8 mouse cellular contexts compared by ENCODE assay signal in genomic region chr7:45865925-45866910, GRCm38 (mm10). TPM values are rescaled to one million over a fixed set of nuclear protein-coding genes. Genes with fewer than 3 reads are reported as not detected.
A peak's percentile ranks its signal among the peaks of the same experiment; 100 is the strongest.
DNase-seq lines count a peak whose midpoint lies in the region; ATAC-seq lines count a peak whose summit lies in the region.

No protein-coding gene starts in this region.

- peaks cover 17% of the 10 kb centered on the region for H3K4me1 ChIP-seq in forebrain, embryonic 11.5 days (replicated peaks; ENCODE audit: control insufficient read depth, insufficient read depth, low read length)
- peaks cover 20% of the 10 kb centered on the region for H3K4me1 ChIP-seq in heart, embryonic 16.5 days (ENCODE audit: control insufficient read depth, insufficient read depth, low read length)
- H3K4me1 ChIP-seq in liver, embryonic 13.5 days (replicated peaks): peaks cover 24% of the 10 kb centered on the region
- peaks cover 32% of the 10 kb centered on the region; the same call in 1 of the 2 replicates for H3K4me1 ChIP-seq in stomach, embryonic 14.5 days (ENCODE audit: control insufficient read depth, insufficient read depth, low read length)

- peaks cover 42% of the 10 kb centered on the region for H3K27me3 ChIP-seq in forebrain, embryonic 11.5 days (ENCODE audit: control insufficient read depth, insufficient read depth, low read length)
- peaks cover 32% of the 10 kb centered on the region for H3K27me3 ChIP-seq in heart, embryonic 16.5 days (ENCODE audit: control insufficient read depth, insufficient read depth, low read length)
- H3K27me3 ChIP-seq in liver, embryonic 13.5 days: peaks cover 72% of the 10 kb centered on the region
- 0 out of 2 replicates have a peak, but pooled peaks cover 11% of the 10 kb centered on the region for H3K27me3 ChIP-seq in stomach, embryonic 14.5 days (ENCODE audit: control insufficient read depth, insufficient read depth, low read length)

- peak; percentile 83 for ATAC-seq in CD4-positive, CD25-positive, alpha-beta regulatory T cell, adult 4 months
- peak; percentile 71 for ATAC-seq in forebrain, embryonic 11.5 days (replicated peaks; ENCODE audit: low FRiP score)
- ATAC-seq in heart, embryonic 16.5 days (replicated peaks; ENCODE audit: extremely low read depth, insufficient read depth, low FRiP score): peak; percentile 75
- peak; percentile 75 for ATAC-seq in liver, embryonic 13.5 days (ENCODE audit: low read depth)
- ATAC-seq in stomach, embryonic 14.5 days (ENCODE audit: insufficient number of reproducible peaks, insufficient read depth, low FRiP score, low read depth): peak; percentile 78

- peak overlapping the region; percentile 87 for H3K4me2 ChIP-seq in forebrain, embryonic 11.5 days (ENCODE audit: low read depth, low read length, severe bottlenecking)
- H3K4me2 ChIP-seq in heart, embryonic 16.5 days (ENCODE audit: low read depth, low read length): peak overlapping the region; percentile 93
- H3K4me2 ChIP-seq in liver, embryonic 13.5 days: peak overlapping the region; percentile 93
- peak overlapping the region; percentile 69 for H3K4me2 ChIP-seq in stomach, embryonic 14.5 days (replicated peaks; ENCODE audit: low read depth, low read length)

- no peaks in the 10 kb centered on the region for H3K36me3 ChIP-seq in forebrain, embryonic 11.5 days (ENCODE audit: control insufficient read depth, insufficient read depth, low read length)
- H3K36me3 ChIP-seq in heart, embryonic 16.5 days (ENCODE audit: control insufficient read depth, insufficient read depth): no peaks in the 10 kb centered on the region
- no peaks in the 10 kb centered on the region for H3K36me3 ChIP-seq in liver, embryonic 13.5 days
- no peaks in the 10 kb centered on the region for H3K36me3 ChIP-seq in stomach, embryonic 14.5 days (ENCODE audit: control insufficient read depth, insufficient read depth, low read length)

- no peaks in the 10 kb centered on the region for H3K9me3 ChIP-seq in forebrain, embryonic 11.5 days (ENCODE audit: control insufficient read depth, low read length)
- H3K9me3 ChIP-seq in heart, embryonic 16.5 days (replicated peaks; ENCODE audit: control insufficient read depth, low read length): no peaks in the 10 kb centered on the region
- H3K9me3 ChIP-seq in liver, embryonic 13.5 days (replicated peaks): no peaks in the 10 kb centered on the region
- no peaks in the 10 kb centered on the region for H3K9me3 ChIP-seq in stomach, embryonic 14.5 days (ENCODE audit: control insufficient read depth, low read depth, low read length)

- H3K27ac ChIP-seq in forebrain, embryonic 11.5 days (ENCODE audit: low read depth, low read length): no peak overlapping the region
- H3K27ac ChIP-seq in heart, embryonic 16.5 days (ENCODE audit: low read length): peak overlapping the region; percentile 47
- no peak overlapping the region for H3K27ac ChIP-seq in liver, embryonic 13.5 days
- peak overlapping the region; percentile 44; the same call in 1 of the 2 replicates for H3K27ac ChIP-seq in stomach, embryonic 14.5 days (ENCODE audit: low read length)

- peak overlapping the region; percentile 60 for H3K4me3 ChIP-seq in forebrain, embryonic 11.5 days (ENCODE audit: low read depth, low read length)
- H3K4me3 ChIP-seq in heart, embryonic 16.5 days (ENCODE audit: low read length): peak overlapping the region; percentile 57
- peak overlapping the region; percentile 67 for H3K4me3 ChIP-seq in liver, embryonic 13.5 days (replicated peaks)
- H3K4me3 ChIP-seq in stomach, embryonic 14.5 days (ENCODE audit: low read depth, low read length): peak overlapping the region; percentile 60

- H3K9ac ChIP-seq in forebrain, embryonic 11.5 days (ENCODE audit: low read length): peak overlapping the region; percentile 84
- H3K9ac ChIP-seq in heart, embryonic 16.5 days (ENCODE audit: low read length): peak overlapping the region; percentile 88
- H3K9ac ChIP-seq in liver, embryonic 13.5 days: peak overlapping the region; percentile 72
- H3K9ac ChIP-seq in stomach, embryonic 14.5 days (replicated peaks; ENCODE audit: low read depth, low read length): peak overlapping the region; percentile 84

- WGBS in forebrain, embryonic 11.5 days: 1% methylated on average over 116 of the region's 117 CpGs
- WGBS in heart, embryonic 16.5 days: 1% methylated on average over 116 of the region's 117 CpGs
- under 1% methylated on average over 109 of the region's 117 CpGs for WGBS in liver, embryonic 13.5 days (ENCODE audit: insufficient replicate concordance)
- under 1% methylated on average over 117 of the region's 117 CpGs for WGBS in stomach, embryonic 14.5 days

- DNase-seq in brain, embryonic 18.5 days (ENCODE audit: low read depth, low spot score): peak; percentile 78
- DNase-seq in forebrain, embryonic 11.5 days (ENCODE audit: low spot score): peak; percentile 97
- DNase-seq in kidney, postnatal 25 days: peak; percentile 91 to 96
- peak; percentile 73 for DNase-seq in liver, embryonic 13.5 days
- DNase-seq in natural killer cell, adult 2 months (ENCODE audit: low spot score in 2 of 2): peak; percentile 88 to 92

RNA-seq across cellular contexts. Expression of gene Kdelr1, which starts 6.4 kb away (rescaled TPM):
- polyA plus RNA-seq in CD4-positive, CD25-positive, alpha-beta regulatory T cell, adult 4 months (2017; shearing (Covaris generic)): 10 to 100 TPM; 21.2 to 27.0 TPM
- 68.3 and 69.4 TPM in 2 replicates for polyA plus RNA-seq in forebrain, embryonic 11.5 days (2014; fragmentation: Nextera tagmentation; extraction: Ambion mirVana)
- 64.9 and 76.1 TPM in 2 replicates for polyA plus RNA-seq in heart, embryonic 16.5 days (2015; fragmentation: Nextera tagmentation; extraction: Ambion mirVana)
- 22.9 and 23.8 TPM in 2 replicates for polyA plus RNA-seq in liver, embryonic 13.5 days (2015; fragmentation: Nextera tagmentation; extraction: Ambion mirVana)
- 150 and 157 TPM in 2 replicates for polyA plus RNA-seq in stomach, embryonic 14.5 days (2014; fragmentation: Nextera tagmentation; extraction: Ambion mirVana)

RNA-seq across cellular contexts. Expression of gene Grin2d, which starts 12.0 kb away (rescaled TPM):
- under 1 TPM in 1 of 2 experiments, not detected in 1; 0.23 TPM for polyA plus RNA-seq in CD4-positive, CD25-positive, alpha-beta regulatory T cell, adult 4 months (2017; shearing (Covaris generic))
- polyA plus RNA-seq in forebrain, embryonic 11.5 days (2014; fragmentation: Nextera tagmentation; extraction: Ambion mirVana): 0.16 and 0.31 TPM in 2 replicates
- polyA plus RNA-seq in heart, embryonic 16.5 days (2015; fragmentation: Nextera tagmentation; extraction: Ambion mirVana): 0.14 and 0.17 TPM in 2 replicates
- polyA plus RNA-seq in liver, embryonic 13.5 days (2015; fragmentation: Nextera tagmentation; extraction: Ambion mirVana): 0.07 TPM in 2 replicates
- polyA plus RNA-seq in stomach, embryonic 14.5 days (2014; fragmentation: Nextera tagmentation; extraction: Ambion mirVana): 0.29 and 0.48 TPM in 2 replicates

RNA-seq across cellular contexts. Expression of gene Syngr4, which starts 30.3 kb away (rescaled TPM):
- polyA plus RNA-seq in CD4-positive, CD25-positive, alpha-beta regulatory T cell, adult 4 months (2017; shearing (Covaris generic)): not detected
- 1.1 and 2.1 TPM in 2 replicates for polyA plus RNA-seq in forebrain, embryonic 11.5 days (2014; fragmentation: Nextera tagmentation; extraction: Ambion mirVana)
- polyA plus RNA-seq in heart, embryonic 16.5 days (2015; fragmentation: Nextera tagmentation; extraction: Ambion mirVana): 0.91 and 1.4 TPM in 2 replicates
- polyA plus RNA-seq in liver, embryonic 13.5 days (2015; fragmentation: Nextera tagmentation; extraction: Ambion mirVana): 0.76 and 0.86 TPM in 2 replicates
- polyA plus RNA-seq in stomach, embryonic 14.5 days (2014; fragmentation: Nextera tagmentation; extraction: Ambion mirVana): 0.45 and 0.65 TPM in 2 replicates

RNA-seq across cellular contexts. Expression of gene Tmem143, which starts 30.5 kb away (rescaled TPM):
- 1 to 10 TPM; 5.9 to 8.9 TPM for polyA plus RNA-seq in CD4-positive, CD25-positive, alpha-beta regulatory T cell, adult 4 months (2017; shearing (Covaris generic))
- polyA plus RNA-seq in forebrain, embryonic 11.5 days (2014; fragmentation: Nextera tagmentation; extraction: Ambion mirVana): 2.6 and 3.2 TPM in 2 replicates
- 8.8 TPM in 2 replicates for polyA plus RNA-seq in heart, embryonic 16.5 days (2015; fragmentation: Nextera tagmentation; extraction: Ambion mirVana)
- polyA plus RNA-seq in liver, embryonic 13.5 days (2015; fragmentation: Nextera tagmentation; extraction: Ambion mirVana): 3.6 and 3.8 TPM in 2 replicates
- 4.7 and 5.4 TPM in 2 replicates for polyA plus RNA-seq in stomach, embryonic 14.5 days (2014; fragmentation: Nextera tagmentation; extraction: Ambion mirVana)

RNA-seq across cellular contexts. Expression of gene Grwd1, which starts 35.5 kb away (rescaled TPM):
- polyA plus RNA-seq in CD4-positive, CD25-positive, alpha-beta regulatory T cell, adult 4 months (2017; shearing (Covaris generic)): 10 to 100 TPM; 26.2 to 36.3 TPM
- polyA plus RNA-seq in forebrain, embryonic 11.5 days (2014; fragmentation: Nextera tagmentation; extraction: Ambion mirVana): 84.8 and 88.2 TPM in 2 replicates
- 38.1 and 40.2 TPM in 2 replicates for polyA plus RNA-seq in heart, embryonic 16.5 days (2015; fragmentation: Nextera tagmentation; extraction: Ambion mirVana)
- polyA plus RNA-seq in liver, embryonic 13.5 days (2015; fragmentation: Nextera tagmentation; extraction: Ambion mirVana): 48.4 and 49.2 TPM in 2 replicates
- polyA plus RNA-seq in stomach, embryonic 14.5 days (2014; fragmentation: Nextera tagmentation; extraction: Ambion mirVana): 62.7 and 69.6 TPM in 2 replicates

Comparison
In these comparisons a context has a peak if more than half of its experiments do, and no peak if none do; other contexts are left out.
1. H3K27ac ChIP-seq: peak in heart, embryonic 16.5 days (single experiment) and stomach, embryonic 14.5 days (single experiment); none in forebrain, embryonic 11.5 days (single experiment) and liver, embryonic 13.5 days (single experiment).
2. Peak in every context shown above with its lines, with median percentiles within 50 percentile points of each other: ATAC-seq, DNase-seq, H3K4me2 ChIP-seq, H3K4me3 ChIP-seq and H3K9ac ChIP-seq.